Mouse (Mus musculus) stomach, embryonic 16.5 days (tissue): ENCODE results near the gene Chek2. TPM values are rescaled to one million over a fixed set of nuclear protein-coding genes. Genes with fewer than 3 reads are reported as not detected.

Source experiments
- ATAC-seq: fragments of 200-750 bp; cut with Nextera tagmentation; 2 replicates; pipeline ENCODE4 v1.8.0; 2017; ENCODE audit warnings: moderate number of reproducible peaks, moderate TSS enrichment; ENCODE audit not compliant: insufficient read depth, low FRiP score
- H3K27ac ChIP-seq: fragments of 300-500 bp; sonication (generic); 2 replicates; pipeline ENCODE4 v1.5.1; 2014; ENCODE audit warnings: low read length
- H3K27me3 ChIP-seq: fragments of 300-500 bp; sonication (generic); 2 replicates; pipeline ENCODE4 v1.6.1; 2014; ENCODE audit warnings: low read length, control low read depth, mixed read lengths; ENCODE audit not compliant: control insufficient read depth, insufficient read depth
- H3K36me3 ChIP-seq: fragments of 300-500 bp; sonication (generic); 2 replicates; pipeline ENCODE4 v1.6.1; 2014; ENCODE audit warnings: low read length; ENCODE audit not compliant: control insufficient read depth, insufficient read depth
- H3K4me1 ChIP-seq: fragments of 300-500 bp; sonication (generic); 2 replicates; pipeline ENCODE4 v1.6.1; 2014; ENCODE audit warnings: low read length, control low read depth, mixed read lengths; ENCODE audit not compliant: control insufficient read depth, insufficient read depth
- H3K4me2 ChIP-seq: fragments of 300-500 bp; sonication (generic); 2 replicates; pipeline ENCODE4 v1.6.1; 2014; ENCODE audit warnings: low read depth, low read length, mixed read lengths
- H3K4me3 ChIP-seq: fragments of 300-500 bp; sonication (generic); replicated peaks from 2 replicates; pipeline ENCODE4 v1.5.1; 2014; ENCODE audit warnings: mild to moderate bottlenecking, low read length
- H3K9ac ChIP-seq: fragments of 300-500 bp; sonication (generic); 2 replicates; pipeline ENCODE4 v1.6.1; 2014; ENCODE audit warnings: low read length
- H3K9me3 ChIP-seq: fragments of 300-500 bp; sonication (generic); replicated peaks from 2 replicates; pipeline ENCODE4 v1.6.1; 2016; ENCODE audit warnings: low read length, control low read depth; ENCODE audit not compliant: control insufficient read depth
- WGBS: fragments of 180-500 bp; shearing (Covaris S2); extraction: QIAGEN DNeasy Blood & Tissue Kit; methylation state at CpG from one replicate; pipeline ENCODE4 v1.1.7; 2014; 5-methylcytosine and 5-hydroxymethylcytosine counted together
- polyA plus RNA-seq: library from polyadenylated mRNA; unstranded; fragments of >200 nt; fragmentation: Nextera tagmentation; extraction: Ambion mirVana; gene quantifications from 2 replicates; pipeline ENCODE4 v1.2.1, GENCODE M21; 2015

Chek2 gene
- polyA plus RNA-seq, 1 experiment from 2014 or later: 31.3 TPM

- H3K4me2 ChIP-seq: no peak overlapping the region
- H3K4me1 ChIP-seq: no peaks in the 10 kb centered on the region
- no peak overlapping the region for H3K27ac ChIP-seq
- no peak overlapping the region for H3K9ac ChIP-seq
- ATAC-seq: no peak
- no peak overlapping the region for H3K4me3 ChIP-seq
- no peaks in the 10 kb centered on the region for H3K9me3 ChIP-seq
- 97% methylated on average over 1 of the region's 1 CpGs for WGBS
- H3K27me3 ChIP-seq: no peaks in the 10 kb centered on the region
- H3K36me3 ChIP-seq: no peaks in the 10 kb centered on the region
Measured at GRCm38 (mm10) chr5:110906708-110907107, 66.9 kb downstream of the Chek2 start.

DNA sequence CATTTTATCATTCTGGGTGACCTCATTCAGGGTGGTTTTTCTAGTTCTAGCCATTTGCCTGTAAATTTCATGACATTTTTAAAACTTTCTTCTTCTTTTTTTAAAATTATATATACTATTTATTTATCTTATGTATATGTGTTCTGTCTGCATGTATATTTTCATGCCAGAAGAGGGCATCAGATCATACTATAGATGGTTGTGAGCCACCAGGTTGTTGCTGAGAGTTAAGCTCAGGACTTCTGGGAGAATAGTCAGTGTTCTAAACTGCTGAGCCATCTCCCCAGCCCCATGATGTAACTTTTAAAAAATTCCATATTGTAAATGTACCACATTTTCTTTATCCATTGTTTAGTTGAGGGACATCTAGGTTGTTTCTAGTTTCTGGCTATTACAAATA, 69.1 kb downstream of the Chek2 start:
- Histone ChIP-seq H3K4me2 (no peak overlapping the region), H3K4me3 (no peak overlapping the region), H3K36me3 (no peaks in the 10 kb centered on the region), H3K27me3 (no peaks in the 10 kb centered on the region), H3K9ac (no peak overlapping the region), H3K9me3 (no peaks in the 10 kb centered on the region), H3K27ac (no peak overlapping the region), H3K4me1 (no peaks in the 10 kb centered on the region)
- ATAC-seq: no peak

GRCm38 (mm10) chr5:110909955-110910589, 70.3 kb downstream of the Chek2 start:
- H3K9me3 ChIP-seq: no peaks in the 10 kb centered on the region
- 84% methylated on average over 4 of the region's 4 CpGs for WGBS
- no peak for ATAC-seq

GRCm38 (mm10) chr5:110914859-110915258, 75.1 kb downstream of the Chek2 start:
- ATAC-seq: no peak
- Histone ChIP-seq H3K9ac (no peak overlapping the region), H3K4me1 (no peaks in the 10 kb centered on the region), H3K27me3 (no peaks in the 10 kb centered on the region), H3K4me3 (no peak overlapping the region), H3K9me3 (no peaks in the 10 kb centered on the region), H3K4me2 (no peak overlapping the region), H3K36me3 (no peaks in the 10 kb centered on the region), H3K27ac (no peak overlapping the region)
- 85% methylated on average over 11 of the region's 11 CpGs for WGBS

More at GRCm38 (mm10) chr5:110909955-110910589, 70.3 kb downstream of the Chek2 start:
- Histone ChIP-seq H3K27me3 (no peaks in the 10 kb centered on the region), H3K36me3 (no peaks in the 10 kb centered on the region), H3K9ac (no peak overlapping the region), H3K4me1 (no peaks in the 10 kb centered on the region), H3K4me2 (no peak overlapping the region), H3K4me3 (no peak overlapping the region), H3K27ac (no peak overlapping the region)

- H3K9ac ChIP-seq: no peak overlapping the region
- no peak overlapping the region for H3K4me2 ChIP-seq
- H3K27me3 ChIP-seq: no peaks in the 10 kb centered on the region
- H3K36me3 ChIP-seq: no peaks in the 10 kb centered on the region
- ATAC-seq: no peak
- WGBS: 80% methylated on average over 3 of the region's 3 CpGs
- H3K9me3 ChIP-seq: no peaks in the 10 kb centered on the region
- H3K27ac ChIP-seq: no peak overlapping the region
- no peaks in the 10 kb centered on the region for H3K4me1 ChIP-seq
- H3K4me3 ChIP-seq: no peak overlapping the region
Measured at GRCm38 (mm10) chr5:110916241-110916640, 76.5 kb downstream of the Chek2 start.

DNA sequence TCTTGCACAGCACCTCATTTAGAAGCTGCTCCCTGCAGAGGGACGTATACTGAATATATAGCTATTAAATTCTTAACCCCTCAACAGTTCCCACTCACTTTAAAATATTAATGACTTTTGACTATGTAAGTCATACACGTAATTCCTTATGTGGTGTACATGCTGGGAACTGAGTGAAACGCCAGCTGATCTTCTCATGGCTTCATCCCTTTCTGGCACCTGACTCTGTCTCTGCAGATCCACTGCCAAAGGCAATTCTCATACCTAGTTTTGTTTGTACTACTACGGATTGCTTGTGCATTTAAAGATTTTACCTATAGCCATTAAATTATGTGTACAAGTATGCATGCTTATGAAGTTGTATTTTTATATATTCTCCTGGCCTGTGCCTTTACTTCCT, 79.8 kb downstream of the Chek2 start:
- H3K9ac ChIP-seq: no peak overlapping the region
- ATAC-seq: no peak
- no peaks in the 10 kb centered on the region for H3K36me3 ChIP-seq
- H3K4me3 ChIP-seq: no peak overlapping the region
- no peaks in the 10 kb centered on the region for H3K4me1 ChIP-seq
- no peak overlapping the region for H3K27ac ChIP-seq
- WGBS: 79% methylated on average over 4 of the region's 4 CpGs
- H3K4me2 ChIP-seq: no peak overlapping the region
- no peaks in the 10 kb centered on the region for H3K9me3 ChIP-seq
- H3K27me3 ChIP-seq: no peaks in the 10 kb centered on the region

- no peak overlapping the region for H3K9ac ChIP-seq
- 22% methylated on average over 1 of the region's 1 CpGs for WGBS
- H3K4me3 ChIP-seq: no peak overlapping the region
- no peaks in the 10 kb centered on the region for H3K9me3 ChIP-seq
- no peaks in the 10 kb centered on the region for H3K36me3 ChIP-seq
- ATAC-seq: no peak
- 0 out of 2 replicates have a peak, but pooled peaks cover 3% of the 10 kb centered on the region for H3K4me1 ChIP-seq
- H3K4me2 ChIP-seq: no peak overlapping the region
- no peak overlapping the region for H3K27ac ChIP-seq
- H3K27me3 ChIP-seq: no peaks in the 10 kb centered on the region
Measured at GRCm38 (mm10) chr5:110923336-110923735, 83.6 kb downstream of the Chek2 start.

Other genes with a start within 250 kb of the Chek2 start
- gene Noc4l, start 186.6 kb upstream of the Chek2 start, polyA plus RNA-seq: 47.2 and 48.5 TPM in 2 replicates
- 15.1 and 16.1 TPM in 2 replicates for gene Ddx51, start 186.5 kb upstream of the Chek2 start, polyA plus RNA-seq
- 30.8 and 42.4 TPM in 2 replicates for gene Ep400, start 69.3 kb upstream of the Chek2 start, polyA plus RNA-seq
- gene Pus1, start 59.3 kb upstream of the Chek2 start, polyA plus RNA-seq: 37.8 and 38.3 TPM in 2 replicates
- gene Ulk1, start 29.9 kb upstream of the Chek2 start, polyA plus RNA-seq: 12.0 and 12.8 TPM in 2 replicates
- gene Hscb, start 202 bp upstream of the Chek2 start, polyA plus RNA-seq: 23.9 and 28.7 TPM in 2 replicates
- gene Ttc28, start 39.8 kb downstream of the Chek2 start, polyA plus RNA-seq: 7.5 and 9.0 TPM in 2 replicates